ENCODE assay signal across 11 mouse cellular contexts in genomic region chr7:72280721-72281120, GRCm38 (mm10). TPM values are rescaled to one million over a fixed set of nuclear protein-coding genes. Genes with fewer than 3 reads are reported as not detected.
DNase-seq lines count a peak whose midpoint lies in the region; ATAC-seq and TF ChIP-seq lines count a peak whose summit lies in the region.
"Had no signal": no experiment of that assay in that cellular context is flagged by ENCODE, and none has a peak within 500 bp of the region (broad histone marks: within the 10 kb centered on the region; RNA-seq: fewer than 3 reads in every experiment).

No protein-coding gene starts in this region.

- no peak for TF ChIP-seq EP300 in liver, postnatal 0 days (IDR thresholded peaks at IDR 0.05; ENCODE audit: low read depth)

- 39% methylated on average over 3 of the region's 3 CpGs for WGBS in liver, postnatal 0 days (ENCODE audit: insufficient replicate concordance)
- 30% methylated on average over 3 of the region's 3 CpGs for WGBS in liver, embryonic 12.5 days (ENCODE audit: insufficient replicate concordance)
- WGBS in forebrain, embryonic 10.5 days: 77% methylated on average over 3 of the region's 3 CpGs

- H3K4me3 ChIP-seq in liver, postnatal 0 days (ENCODE audit: low read depth, low read length): no peak overlapping the region
- no peak overlapping the region for H3K4me3 ChIP-seq in liver, embryonic 12.5 days
- H3K4me3 ChIP-seq in forebrain, embryonic 10.5 days: no peak overlapping the region
- H3K4me3 ChIP-seq in left cerebral cortex, adult 2 months: no peak overlapping the region

- H3K27ac ChIP-seq in liver, postnatal 0 days (ENCODE audit: low read depth): peak overlapping the region; percentile 57; the same call in 1 of the 2 replicates
- H3K27ac ChIP-seq in liver, embryonic 12.5 days: no peak overlapping the region
- no peak overlapping the region for H3K27ac ChIP-seq in forebrain, embryonic 10.5 days
- H3K27ac ChIP-seq in left cerebral cortex, adult 2 months: no peak overlapping the region

- H3K4me2 ChIP-seq in liver, postnatal 0 days (ENCODE audit: low read depth, low read length): no peak overlapping the region
- no peak overlapping the region for H3K4me2 ChIP-seq in liver, embryonic 12.5 days

- no peaks in the 10 kb centered on the region for H3K9me3 ChIP-seq in liver, postnatal 0 days (ENCODE audit: low read length)
- no peaks in the 10 kb centered on the region for H3K9me3 ChIP-seq in liver, embryonic 12.5 days (replicated peaks)
- H3K9me3 ChIP-seq in forebrain, embryonic 10.5 days: no peaks in the 10 kb centered on the region

- H3K9ac ChIP-seq in liver, postnatal 0 days (replicated peaks): no peak overlapping the region
- no peak overlapping the region for H3K9ac ChIP-seq in liver, embryonic 12.5 days

- H3K27me3 ChIP-seq in liver, postnatal 0 days (ENCODE audit: insufficient read depth, low read length): no peaks in the 10 kb centered on the region
- no peaks in the 10 kb centered on the region for H3K27me3 ChIP-seq in liver, embryonic 12.5 days (replicated peaks)
- H3K27me3 ChIP-seq in forebrain, embryonic 10.5 days (ENCODE audit: poor library complexity, severe bottlenecking): no peaks in the 10 kb centered on the region

- peak; percentile 39 for DNase-seq in liver, postnatal 0 days
- peak; percentile 24 for DNase-seq in spleen, adult 12 weeks (ENCODE audit: low spot score)
- peak; percentile 66 for DNase-seq in thymus, postnatal 14 days
- no peak for DNase-seq in forebrain, embryonic 10.5 days (ENCODE audit: extremely low spot score, low spot score)
- no peak for DNase-seq in left cerebral cortex, adult 2 months (ENCODE audit: extremely low spot score in 1 of 2, low spot score in 2 of 2)
- DNase-seq in layer of hippocampus, adult 9-10 months (ENCODE audit: low spot score): no peak
- DNase-seq: adrenal gland, adult 2 months; heart, postnatal 14 days had no signal

- TF ChIP-seq CTCF in liver, postnatal 0 days (IDR thresholded peaks at IDR 0.05; ENCODE audit: low read depth): no peak
- TF ChIP-seq CTCF in left cerebral cortex, adult 2 months (IDR thresholded peaks at IDR 0.05): no peak

- intact Hi-C loops in left cerebral cortex, adult 2 months (cut with DNase I): no loop called here

- H3K4me1 ChIP-seq in liver, postnatal 0 days (ENCODE audit: insufficient read depth): 0 out of 2 replicates have a peak, but pooled peaks cover 4% of the 10 kb centered on the region
- no peaks in the 10 kb centered on the region for H3K4me1 ChIP-seq in liver, embryonic 12.5 days
- no peaks in the 10 kb centered on the region for H3K4me1 ChIP-seq in forebrain, embryonic 10.5 days

- no peak for ATAC-seq in liver, postnatal 0 days
- ATAC-seq in liver, embryonic 12.5 days: no peak
- ATAC-seq in granulocyte monocyte progenitor cell, adult 5-6 weeks (replicated peaks; ENCODE audit: poor library complexity, severe bottlenecking): peak; percentile 95
- ATAC-seq: midbrain, embryonic 16.5 days had no signal

- no peaks in the 10 kb centered on the region for H3K36me3 ChIP-seq in liver, postnatal 0 days (replicated peaks; ENCODE audit: insufficient read depth, low read length)
- no peaks in the 10 kb centered on the region for H3K36me3 ChIP-seq in liver, embryonic 12.5 days
- H3K36me3 ChIP-seq in forebrain, embryonic 10.5 days (replicated peaks): no peaks in the 10 kb centered on the region

RNA-seq across cellular contexts. Expression of gene Mctp2, which starts 25.7 kb away (rescaled TPM):
- 1.4 and 1.7 TPM in 2 replicates for polyA plus RNA-seq in liver, postnatal 0 days (2015; fragmentation: Nextera tagmentation; extraction: Ambion mirVana)
- polyA plus RNA-seq in liver, embryonic 12.5 days (2016; fragmentation: Nextera tagmentation; extraction: Ambion mirVana): 0.19 and 0.29 TPM in 2 replicates
- 1.7 and 3.6 TPM in 2 replicates for total RNA-seq in granulocyte monocyte progenitor cell, adult 5-6 weeks (2014; fragmentation: Nextera tagmentation)
- 0.69 and 1.3 TPM in 2 replicates for total RNA-seq in granulocyte monocyte progenitor cell, adult 5-6 weeks (2017)
- polyA plus RNA-seq in forebrain, embryonic 10.5 days (2016; fragmentation: Nextera tagmentation; extraction: Ambion mirVana): 0.11 and 0.14 TPM in 2 replicates
- total RNA-seq in left cerebral cortex, adult 2 months (2021): 1 to 10 TPM; 1.5 to 2.2 TPM

Comparison
In these comparisons a context has a peak if more than half of its experiments do, and no peak if none do; other contexts are left out.
1. DNase-seq: peak in liver, postnatal 0 days (single experiment), spleen, adult 12 weeks (single experiment) and thymus, postnatal 14 days (single experiment); none in forebrain, embryonic 10.5 days (single experiment), left cerebral cortex, adult 2 months (0 of 2) and layer of hippocampus, adult 9-10 months (single experiment).